In genomic region chr3:66480718-66481117, GRCm38 (mm10) we compare ENCODE assay signal across 10 mouse cellular contexts.
DNase-seq lines count a peak whose midpoint lies in the region; ATAC-seq and TF ChIP-seq lines count a peak whose summit lies in the region.
"Had no signal": no experiment of that assay in that cellular context is flagged by ENCODE, and none has a peak within 500 bp of the region (broad histone marks: within the 10 kb centered on the region; RNA-seq: fewer than 3 reads in every experiment).

No protein-coding gene starts in this region.

- 14% methylated on average over 6 of the region's 6 CpGs for WGBS in heart, embryonic 14.5 days
- WGBS in heart, embryonic 15.5 days: 20% methylated on average over 6 of the region's 6 CpGs
- WGBS in intestine, postnatal 0 days: 51% methylated on average over 6 of the region's 6 CpGs

- no peak for TF ChIP-seq CTCF in intestine, postnatal 0 days (IDR thresholded peaks at IDR 0.05; ENCODE audit: low read depth)

- no peak overlapping the region for H3K4me3 ChIP-seq in heart, embryonic 14.5 days (ENCODE audit: control insufficient read depth in 1 of 2, insufficient read depth in 1 of 2, low read depth in 1 of 2, low read length in 2 of 2)
- H3K4me3 ChIP-seq in heart, embryonic 15.5 days: no peak overlapping the region
- no peak overlapping the region for H3K4me3 ChIP-seq in intestine, postnatal 0 days (ENCODE audit: low read depth, low read length)

- H3K9ac ChIP-seq in heart, embryonic 14.5 days (ENCODE audit: low read length): no peak overlapping the region
- H3K9ac ChIP-seq in heart, embryonic 15.5 days: no peak overlapping the region
- H3K9ac ChIP-seq in intestine, postnatal 0 days (ENCODE audit: low read depth, low read length): no peak overlapping the region

- no peaks in the 10 kb centered on the region for H3K9me3 ChIP-seq in heart, embryonic 14.5 days (ENCODE audit: control insufficient read depth, low read length)
- H3K9me3 ChIP-seq in heart, embryonic 15.5 days (replicated peaks): no peaks in the 10 kb centered on the region
- no peaks in the 10 kb centered on the region for H3K9me3 ChIP-seq in intestine, postnatal 0 days (ENCODE audit: control insufficient read depth)

- H3K4me2 ChIP-seq in heart, embryonic 14.5 days (ENCODE audit: low read length): peak overlapping the region; percentile 35
- 0 out of 2 replicates have a peak overlapping the region, but pooled peaks have one; percentile 13 for H3K4me2 ChIP-seq in heart, embryonic 15.5 days
- no peak overlapping the region for H3K4me2 ChIP-seq in intestine, postnatal 0 days (replicated peaks; ENCODE audit: low read depth)

- peak overlapping the region; percentile 78 to 91 for H3K27ac ChIP-seq in heart, embryonic 14.5 days (replicated peaks in 1 of 2; ENCODE audit: control insufficient read depth in 1 of 2, insufficient read depth in 1 of 2, low read depth in 2 of 2, low read length in 2 of 2)
- H3K27ac ChIP-seq in heart, embryonic 15.5 days: peak overlapping the region; percentile 79
- no peak overlapping the region for H3K27ac ChIP-seq in intestine, postnatal 0 days (ENCODE audit: low read depth, low read length)

- DNase-seq in heart, postnatal 36 days: no peak
- peak; percentile 62 for DNase-seq in brain, adult 2 months (ENCODE audit: low read depth, low spot score)
- peak; percentile 7 for DNase-seq in lung, postnatal 36 days
- no peak for DNase-seq in thymus, postnatal 10 days (ENCODE audit: low spot score in 2 of 2)
- DNase-seq in layer of hippocampus, postnatal 36 days: no peak
- DNase-seq: cerebellum, postnatal 25 days; kidney, adult 2 months had no signal

- H3K4me1 ChIP-seq in heart, embryonic 14.5 days (ENCODE audit: control insufficient read depth in 2 of 2, insufficient read depth in 2 of 2, low read length in 2 of 2): peaks cover 6 to 17% of the 10 kb centered on the region in 2 experiments; a peak in 3 of 4 replicates
- peaks cover 19% of the 10 kb centered on the region for H3K4me1 ChIP-seq in heart, embryonic 15.5 days (replicated peaks)
- H3K4me1 ChIP-seq in intestine, postnatal 0 days (replicated peaks; ENCODE audit: control insufficient read depth, insufficient read depth, low read length): no peaks in the 10 kb centered on the region

- H3K27me3 ChIP-seq in heart, embryonic 14.5 days (ENCODE audit: control insufficient read depth, insufficient read depth, low read length): no peaks in the 10 kb centered on the region
- no peaks in the 10 kb centered on the region for H3K27me3 ChIP-seq in heart, embryonic 15.5 days
- no peaks in the 10 kb centered on the region for H3K27me3 ChIP-seq in intestine, postnatal 0 days (replicated peaks; ENCODE audit: control insufficient read depth, insufficient read depth, low read length)

- intact Hi-C loops in heart, postnatal 36 days (cut with DNase I): no loop called here

- no peaks in the 10 kb centered on the region for H3K36me3 ChIP-seq in heart, embryonic 14.5 days (ENCODE audit: control insufficient read depth, insufficient read depth, low read length)
- no peaks in the 10 kb centered on the region for H3K36me3 ChIP-seq in heart, embryonic 15.5 days
- H3K36me3 ChIP-seq in intestine, postnatal 0 days (ENCODE audit: control insufficient read depth, insufficient read depth): no peaks in the 10 kb centered on the region

- ATAC-seq in heart, embryonic 14.5 days (ENCODE audit: insufficient number of reproducible peaks, insufficient read depth, low FRiP score, low read depth): peak; percentile 78
- ATAC-seq in heart, embryonic 15.5 days (replicated peaks; ENCODE audit: insufficient number of reproducible peaks, insufficient read depth, low FRiP score, low read depth): peak; percentile 90
- no peak for ATAC-seq in intestine, postnatal 0 days

Comparison
In these comparisons a context has a peak if more than half of its experiments do, and no peak if none do; other contexts are left out.
1. DNase-seq: peak in brain, adult 2 months (single experiment) and lung, postnatal 36 days (single experiment); none in heart, postnatal 36 days (0 of 2), thymus, postnatal 10 days (0 of 2) and layer of hippocampus, postnatal 36 days (0 of 2).